Mouse (Mus musculus) ES-Bruce4 (cell line): ENCODE data around the gene Ryr1. TPM values are rescaled to one million over a fixed set of nuclear protein-coding genes. Genes with fewer than 3 reads are reported as not detected.

Experiments used
- H3K27ac ChIP-seq: 2 replicates; pipeline ENCODE4 v1.5.1; 2012; ENCODE audit warnings: low read length, inconsistent platforms; ENCODE audit not compliant: insufficient read depth
- H3K27me3 ChIP-seq: 2 replicates; pipeline ENCODE4 v1.6.1; 2012; ENCODE audit warnings: mild to moderate bottlenecking, low read length, inconsistent platforms; ENCODE audit not compliant: control insufficient read depth, poor library complexity, insufficient read depth, severe bottlenecking
- H3K36me3 ChIP-seq: 2 replicates; pipeline ENCODE4 v1.6.1; 2012; ENCODE audit warnings: inconsistent platforms, mild to moderate bottlenecking, low read length, moderate library complexity; ENCODE audit not compliant: control insufficient read depth, poor library complexity, insufficient read depth, severe bottlenecking
- H3K4me1 ChIP-seq: one replicate; pipeline ENCODE4 v1.8.1; 2011; ENCODE audit warnings: low read length; ENCODE audit not compliant: control insufficient read depth, insufficient read depth
- H3K4me3 ChIP-seq: 2 replicates; pipeline ENCODE4 v1.5.1; 2011; ENCODE audit warnings: low read depth, mild to moderate bottlenecking, low read length
- H3K9ac ChIP-seq: 2 replicates; pipeline ENCODE4 v1.6.1; 2012; ENCODE audit warnings: low read depth, mild to moderate bottlenecking, inconsistent platforms; ENCODE audit not compliant: poor library complexity, severe bottlenecking
- H3K9me3 ChIP-seq: replicated peaks from 2 replicates; pipeline ENCODE4 v1.6.1; 2012; ENCODE audit warnings: mild to moderate bottlenecking, low read length, inconsistent platforms; ENCODE audit not compliant: control insufficient read depth, poor library complexity, insufficient read depth, severe bottlenecking
- CTCF ChIP-seq: IDR thresholded peaks from one replicate; pipeline ENCODE4 v1.8.1; 2011; ENCODE audit warnings: low read depth, low read length
- EP300 ChIP-seq: IDR thresholded peaks from 2 replicates; pipeline ENCODE4 v1.6.1; 2011; ENCODE audit warnings: low read depth, low read length; ENCODE audit not compliant: insufficient read depth
- POLR2A ChIP-seq: IDR thresholded peaks from one replicate; pipeline ENCODE4 v1.8.1; 2011; ENCODE audit warnings: low read length; ENCODE audit not compliant: insufficient read depth
- polyA plus RNA-seq: library from polyadenylated mRNA; stranded (reverse); fragments of >200 nt; gene quantifications from 2 replicates; pipeline ENCODE4 v1.2.4, GENCODE M21; 2011; ENCODE audit warnings: low read depth; ENCODE audit not compliant: missing spikeins, insufficient read depth, insufficient read length

The Ryr1 gene
- polyA plus RNA-seq, 1 experiment = 10.3 TPM

DNA sequence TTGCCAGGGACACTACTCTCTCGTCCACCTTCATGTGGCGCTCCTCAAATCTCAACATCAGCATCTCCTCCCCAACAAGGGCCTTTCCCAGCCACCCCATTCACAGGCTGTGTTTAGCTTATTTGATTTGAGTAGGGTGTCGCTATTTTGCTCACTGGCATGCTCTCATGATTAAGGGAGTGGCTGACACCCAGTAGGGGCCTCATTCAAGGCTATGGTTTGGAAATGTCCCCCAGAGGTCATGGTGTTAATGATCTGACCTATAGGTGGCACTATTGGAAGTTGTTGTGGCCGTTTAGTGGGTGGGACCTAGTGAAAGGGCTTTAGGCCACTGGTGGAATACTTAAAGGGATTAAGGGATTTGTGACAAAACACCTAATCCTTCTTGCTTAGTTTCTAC, 98.2 kb downstream of the Ryr1 start:
- no peaks in the 10 kb centered on the region for H3K9me3 ChIP-seq
- no peaks in the 10 kb centered on the region for H3K36me3 ChIP-seq
- H3K9ac ChIP-seq = no peak overlapping the region
- peaks cover 2% of the 10 kb centered on the region for H3K4me1 ChIP-seq
- no peak overlapping the region for H3K27ac ChIP-seq
- no peak overlapping the region for H3K4me3 ChIP-seq
- H3K27me3 ChIP-seq = no peaks in the 10 kb centered on the region
- no peak for TF ChIP-seq CTCF
- TF ChIP-seq EP300 = no peak
- no peak for TF ChIP-seq POLR2A

DNA sequence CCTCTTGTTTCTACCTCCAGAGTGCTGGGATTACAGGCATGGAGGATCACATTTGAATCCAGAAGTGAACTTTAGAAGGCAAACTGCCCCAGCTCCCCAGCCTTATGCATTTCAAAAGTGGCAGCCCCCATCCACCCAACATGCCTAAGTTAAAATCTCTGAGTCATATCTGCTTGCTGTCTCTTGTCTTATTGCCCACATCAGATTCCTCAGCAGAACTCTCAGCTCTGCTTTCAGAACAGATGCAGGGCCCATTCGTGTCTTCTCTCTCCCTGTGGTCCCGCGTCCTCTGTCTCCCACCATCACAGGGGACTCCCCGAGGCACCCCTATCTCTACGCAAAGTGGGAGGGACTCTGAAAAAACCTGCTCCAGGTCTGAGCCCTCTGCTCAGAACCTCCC, 98.8 kb downstream of the Ryr1 start:
- H3K27ac ChIP-seq = no peak overlapping the region
- H3K36me3 ChIP-seq = no peaks in the 10 kb centered on the region
- H3K9me3 ChIP-seq = no peaks in the 10 kb centered on the region
- no peak overlapping the region for H3K9ac ChIP-seq
- no peaks in the 10 kb centered on the region for H3K27me3 ChIP-seq
- H3K4me3 ChIP-seq = no peak overlapping the region
- peaks cover 2% of the 10 kb centered on the region for H3K4me1 ChIP-seq
- TF ChIP-seq POLR2A = no peak
- no peak for TF ChIP-seq CTCF
- TF ChIP-seq EP300 = no peak

DNA sequence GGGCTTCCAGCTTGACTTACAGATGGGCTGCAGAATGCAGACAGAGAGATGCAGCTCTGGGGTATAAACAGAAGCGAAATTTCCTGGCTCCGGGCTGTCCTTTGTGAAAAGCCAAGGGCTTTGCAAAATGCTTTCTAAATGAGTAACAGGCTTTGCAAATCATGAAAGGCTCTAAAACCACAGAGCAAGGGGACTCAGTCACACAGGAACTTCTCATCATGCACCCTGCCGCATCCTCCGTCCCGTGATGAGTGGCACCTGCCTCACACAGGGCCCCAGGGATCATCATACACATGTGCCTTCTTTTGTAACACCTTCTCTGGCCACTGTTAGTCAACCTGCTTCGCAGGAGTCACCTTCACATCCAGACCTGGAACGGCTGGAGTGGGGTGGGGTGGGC, 99.4 kb downstream of the Ryr1 start:
- Histone ChIP-seq H3K4me3 (no peak overlapping the region), H3K27ac (no peak overlapping the region), H3K36me3 (no peaks in the 10 kb centered on the region), H3K27me3 (no peaks in the 10 kb centered on the region), H3K9ac (no peak overlapping the region), H3K9me3 (no peaks in the 10 kb centered on the region), H3K4me1 (peaks cover 2% of the 10 kb centered on the region)
- TF ChIP-seq EP300 (no peak), CTCF (no peak), POLR2A (no peak)

DNA sequence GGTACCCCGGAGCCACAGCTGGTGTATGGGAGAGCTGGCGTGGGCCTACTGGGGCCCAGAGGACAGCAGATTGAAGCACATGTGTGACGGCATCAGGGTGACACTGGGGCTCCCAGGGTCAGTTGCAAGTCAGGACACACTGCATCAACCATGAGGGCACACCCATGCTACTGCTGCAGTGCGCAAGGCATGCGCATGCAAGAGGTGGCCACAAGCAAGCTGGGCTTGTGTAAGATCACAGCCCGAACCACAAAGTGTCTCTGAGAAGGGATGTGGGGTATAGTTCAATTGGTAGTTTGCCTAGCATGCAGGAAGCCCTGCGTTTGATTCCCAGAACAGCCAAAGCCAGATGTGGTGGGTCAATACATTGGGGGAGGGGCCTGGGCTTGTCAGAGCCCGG, 101.5 kb downstream of the Ryr1 start:
- Histone ChIP-seq H3K4me1 (peaks cover 2% of the 10 kb centered on the region), H3K36me3 (no peaks in the 10 kb centered on the region), H3K9ac (no peak overlapping the region), H3K9me3 (no peaks in the 10 kb centered on the region), H3K27me3 (no peaks in the 10 kb centered on the region), H3K27ac (no peak overlapping the region), H3K4me3 (no peak overlapping the region)
- no peak for TF ChIP-seq POLR2A
- TF ChIP-seq EP300 = no peak
- no peak for TF ChIP-seq CTCF

- H3K4me1 ChIP-seq = peaks cover 4% of the 10 kb centered on the region
- H3K36me3 ChIP-seq = no peaks in the 10 kb centered on the region
- no peak overlapping the region for H3K4me3 ChIP-seq
- H3K27me3 ChIP-seq = no peaks in the 10 kb centered on the region
- no peaks in the 10 kb centered on the region for H3K9me3 ChIP-seq
- no peak overlapping the region for H3K9ac ChIP-seq
- no peak for TF ChIP-seq CTCF
- no peak for TF ChIP-seq POLR2A
- no peak for TF ChIP-seq EP300
- H3K27ac ChIP-seq = no peak overlapping the region
Measured at GRCm38 (mm10) chr7:29022479-29022878, 102.5 kb downstream of the Ryr1 start.

DNA sequence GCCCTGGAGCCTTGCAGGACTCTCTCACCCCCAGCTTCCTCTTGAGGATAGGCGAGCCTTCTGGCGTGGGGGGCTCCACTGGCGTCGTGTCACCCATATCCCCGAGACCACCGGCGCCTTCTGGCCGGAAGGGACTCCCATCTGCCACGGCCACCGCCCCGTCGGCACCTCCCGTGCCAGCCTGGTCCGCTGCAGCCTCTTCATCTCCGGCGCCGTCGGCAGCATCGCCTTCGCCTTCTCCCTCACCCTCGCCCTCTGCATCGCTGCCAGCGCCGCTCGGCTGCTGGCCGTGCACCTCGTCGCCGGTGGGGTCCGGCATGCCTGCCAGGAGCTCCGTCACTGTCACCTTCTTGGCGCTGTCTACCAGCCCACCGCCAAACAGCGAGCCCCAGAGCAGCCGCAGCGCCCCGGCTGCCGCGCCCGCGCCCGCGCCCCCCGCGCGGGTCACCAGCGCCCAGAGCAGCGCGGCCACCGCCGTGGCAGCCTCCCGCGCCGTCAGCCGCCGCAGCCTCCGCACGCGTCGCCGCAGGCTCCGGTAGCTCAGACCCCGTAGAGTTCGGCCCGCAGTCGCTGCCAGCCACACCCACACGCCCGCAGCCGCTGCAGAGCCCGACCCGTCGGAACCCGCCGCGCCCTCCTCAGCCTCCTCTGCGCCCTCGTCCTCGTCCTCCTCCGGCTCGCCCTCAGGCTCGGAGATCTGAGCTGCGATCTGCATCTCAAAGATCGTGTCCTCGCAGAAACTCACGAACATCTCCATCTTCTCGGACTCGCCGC, 105.3 kb downstream of the Ryr1 start:
- Histone ChIP-seq H3K27ac (no peak overlapping the region), H3K4me3 (peak overlapping the region; percentile 31), H3K4me1 (peaks cover 2% of the 10 kb centered on the region), H3K9me3 (no peaks in the 10 kb centered on the region), H3K27me3 (no peaks in the 10 kb centered on the region), H3K9ac (no peak overlapping the region), H3K36me3 (no peaks in the 10 kb centered on the region)
- no peak for TF ChIP-seq EP300
- TF ChIP-seq CTCF = no peak
- TF ChIP-seq POLR2A = no peak
